Mouse (Mus musculus): ENCODE measurements around the gene Atf6b. TPM values are rescaled to one million over a fixed set of nuclear protein-coding genes. Genes with fewer than 3 reads are reported as not detected.

Gene Atf6b
- polyA plus RNA-seq (2015; fragmentation: Nextera tagmentation; extraction: Ambion mirVana): 16.5 and 20.5 TPM in 2 replicates

GRCm38 (mm10) chr17:34646906-34647787 is at the start of gene Atf6b:
TSS of gene Atf6b (plus strand) at chr17:34647146.

GRCm38 (mm10) chr17:34597566-34598095 is 49.3 kb upstream of the Atf6b start, which contains the start of gene Ager:
TSS of gene Ager (plus strand) at chr17:34597862.

GRCm38 (mm10) chr17:34603375-34604060 is 43.4 kb upstream of the Atf6b start, which contains the start of gene Rnf5:
TSS of gene Rnf5 (minus strand) at chr17:34603690.

GRCm38 (mm10) chr17:34604061-34604508 is 42.9 kb upstream of the Atf6b start, which contains the start of gene Agpat1:
TSS of gene Agpat1 (plus strand) at chr17:34604262.

GRCm38 (mm10) chr17:34615871-34616270 is 31.1 kb upstream of the Atf6b start, which contains the start of gene Egfl8:
TSS of gene Egfl8 (minus strand) at chr17:34615971.

GRCm38 (mm10) chr17:34627943-34628643 is 18.9 kb upstream of the Atf6b start, which contains the start of gene Ppt2:
TSS of gene Ppt2 (minus strand) at chr17:34628510.

GRCm38 (mm10) chr17:34629221-34629751 is 17.7 kb upstream of the Atf6b start, which contains the start of gene Prrt1:
TSS of gene Prrt1 (plus strand) at chr17:34629533.

GRCm38 (mm10) chr17:34644608-34645007 is 2.3 kb upstream of the Atf6b start, which contains the start of gene Fkbpl:
TSS of gene Fkbpl (plus strand) at chr17:34644764.

GRCm38 (mm10) chr17:34670235-34670634 is 23.3 kb downstream of the Atf6b start, which contains the start of gene Tnxb:
TSS of gene Tnxb (plus strand) at chr17:34670535.

Other genes starting within 250 kb of the Atf6b start
- gene BC051142, start 248.3 kb upstream of the Atf6b start, polyA plus RNA-seq (2015; fragmentation: Nextera tagmentation; extraction: Ambion mirVana): 0.51 and 0.82 TPM in 2 replicates
- not detected in 2 replicates for gene Btnl4, start 169.8 kb upstream of the Atf6b start, polyA plus RNA-seq (2015; fragmentation: Nextera tagmentation; extraction: Ambion mirVana)
- not detected in 2 replicates for gene Btnl6, start 129.8 kb upstream of the Atf6b start, polyA plus RNA-seq (2015; fragmentation: Nextera tagmentation; extraction: Ambion mirVana)
- 3.6 and 4.2 TPM in 2 replicates for gene Notch4, start 82.9 kb upstream of the Atf6b start, polyA plus RNA-seq (2015; fragmentation: Nextera tagmentation; extraction: Ambion mirVana)
- 8.5 and 8.6 TPM in 2 replicates for gene Gpsm3, start 57.3 kb upstream of the Atf6b start, polyA plus RNA-seq (2015; fragmentation: Nextera tagmentation; extraction: Ambion mirVana)
- gene Pbx2, start 55.9 kb upstream of the Atf6b start, polyA plus RNA-seq (2015; fragmentation: Nextera tagmentation; extraction: Ambion mirVana): 5.9 and 6.4 TPM in 2 replicates
- 1.1 and 1.2 TPM in 2 replicates for gene Ager, start 49.3 kb upstream of the Atf6b start, polyA plus RNA-seq (2015; fragmentation: Nextera tagmentation; extraction: Ambion mirVana)
- 41.4 and 51.6 TPM in 2 replicates for gene Rnf5, start 43.5 kb upstream of the Atf6b start, polyA plus RNA-seq (2015; fragmentation: Nextera tagmentation; extraction: Ambion mirVana)
- 27.7 and 30.6 TPM in 2 replicates for gene Agpat1, start 42.9 kb upstream of the Atf6b start, polyA plus RNA-seq (2015; fragmentation: Nextera tagmentation; extraction: Ambion mirVana)
- 16.9 and 21.7 TPM in 2 replicates for gene Egfl8, start 31.2 kb upstream of the Atf6b start, polyA plus RNA-seq (2015; fragmentation: Nextera tagmentation; extraction: Ambion mirVana)
- gene Ppt2, start 18.6 kb upstream of the Atf6b start, polyA plus RNA-seq (2015; fragmentation: Nextera tagmentation; extraction: Ambion mirVana): 24.2 and 24.7 TPM in 2 replicates
- gene Prrt1, start 17.6 kb upstream of the Atf6b start, polyA plus RNA-seq (2015; fragmentation: Nextera tagmentation; extraction: Ambion mirVana): 0.08 and 0.19 TPM in 2 replicates
- 10.5 and 13.4 TPM in 2 replicates for gene Fkbpl, start 2.4 kb upstream of the Atf6b start, polyA plus RNA-seq (2015; fragmentation: Nextera tagmentation; extraction: Ambion mirVana)
- 15.2 and 16.9 TPM in 2 replicates for gene Tnxb, start 23.4 kb downstream of the Atf6b start, polyA plus RNA-seq (2015; fragmentation: Nextera tagmentation; extraction: Ambion mirVana)
- 0.82 and 3.6 TPM in 2 replicates for gene C4b, start 96.7 kb downstream of the Atf6b start, polyA plus RNA-seq (2015; fragmentation: Nextera tagmentation; extraction: Ambion mirVana)
- gene Cyp21a1, start 157.4 kb downstream of the Atf6b start, polyA plus RNA-seq (2015; fragmentation: Nextera tagmentation; extraction: Ambion mirVana): not detected in 2 replicates
- gene Stk19, start 189.8 kb downstream of the Atf6b start, polyA plus RNA-seq (2015; fragmentation: Nextera tagmentation; extraction: Ambion mirVana): 11.6 and 15.6 TPM in 2 replicates
- 21.0 and 22.2 TPM in 2 replicates for gene Dxo, start 189.9 kb downstream of the Atf6b start, polyA plus RNA-seq (2015; fragmentation: Nextera tagmentation; extraction: Ambion mirVana)
- 15.7 and 16.8 TPM in 2 replicates for gene Skiv2l, start 203.1 kb downstream of the Atf6b start, polyA plus RNA-seq (2015; fragmentation: Nextera tagmentation; extraction: Ambion mirVana)
- gene Nelfe, start 203.2 kb downstream of the Atf6b start, polyA plus RNA-seq (2015; fragmentation: Nextera tagmentation; extraction: Ambion mirVana): 33.1 and 42.1 TPM in 2 replicates
- gene Cfb, start 215.4 kb downstream of the Atf6b start, polyA plus RNA-seq (2015; fragmentation: Nextera tagmentation; extraction: Ambion mirVana): 4.1 and 6.3 TPM in 2 replicates
- gene Zbtb12, start 232.3 kb downstream of the Atf6b start, polyA plus RNA-seq (2015; fragmentation: Nextera tagmentation; extraction: Ambion mirVana): 0.87 and 0.99 TPM in 2 replicates
- not detected in 2 replicates for gene Gm20547, start 234.9 kb downstream of the Atf6b start, polyA plus RNA-seq (2015; fragmentation: Nextera tagmentation; extraction: Ambion mirVana)

Measured in skeletal muscle tissue, postnatal 0 days (tissue).